Comparison of ENCODE assay signal across 9 mouse cellular contexts in the genomic region with DNA sequence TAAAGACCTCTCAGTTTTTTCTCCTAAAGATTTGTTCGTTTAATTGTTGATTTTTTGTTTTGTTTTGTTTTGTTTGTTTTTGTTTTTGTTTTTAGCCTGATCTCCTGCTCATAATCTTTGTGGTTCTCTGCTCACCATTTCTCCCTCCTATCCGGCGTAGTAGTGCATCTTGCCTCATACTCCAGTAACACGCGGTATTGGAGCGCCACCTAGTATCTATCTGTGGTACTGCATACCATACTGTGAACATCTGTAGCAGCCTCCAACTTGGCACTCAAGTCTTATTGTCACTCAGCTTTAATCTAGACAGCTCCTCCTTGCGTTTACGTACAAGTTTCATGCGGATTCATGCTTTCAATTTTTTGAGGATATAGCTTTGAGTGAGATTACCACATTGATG. TPM values are rescaled to one million over a fixed set of nuclear protein-coding genes. Genes with fewer than 3 reads are reported as not detected.
DNase-seq lines count a peak whose midpoint lies in the region; ATAC-seq and TF ChIP-seq lines count a peak whose summit lies in the region.
"Had no signal": no experiment of that assay in that cellular context is flagged by ENCODE, and none has a peak within 500 bp of the region (broad histone marks: within the 10 kb centered on the region; RNA-seq: fewer than 3 reads in every experiment).

No protein-coding gene starts in this region.

- H3K36me3 ChIP-seq in MEL (ENCODE audit: control insufficient read depth in 1 of 2, insufficient read depth in 2 of 2, low read length in 2 of 2) = no peaks in the 10 kb centered on the region
- H3K36me3 ChIP-seq in forebrain, embryonic 14.5 days (ENCODE audit: control insufficient read depth, insufficient read depth, low read length) = no peaks in the 10 kb centered on the region
- H3K36me3 ChIP-seq in hindbrain, embryonic 10.5 days = no peaks in the 10 kb centered on the region
- H3K36me3 ChIP-seq: limb, embryonic 15.5 days had no signal

- no peak overlapping the region for H3K27ac ChIP-seq in MEL (ENCODE audit: control insufficient read depth, low read depth, low read length)
- no peak overlapping the region for H3K27ac ChIP-seq in forebrain, embryonic 14.5 days (ENCODE audit: low read depth, low read length)
- no peak overlapping the region for H3K27ac ChIP-seq in hindbrain, embryonic 10.5 days
- H3K27ac ChIP-seq: limb, embryonic 15.5 days had no signal

- H3K9ac ChIP-seq in MEL (ENCODE audit: control insufficient read depth, low read depth, low read length, poor library complexity, severe bottlenecking) = no peak overlapping the region
- no peak overlapping the region for H3K9ac ChIP-seq in forebrain, embryonic 14.5 days (ENCODE audit: low read length)
- H3K9ac ChIP-seq: limb, embryonic 15.5 days had no signal

- H3K4me1 ChIP-seq in MEL (ENCODE audit: control insufficient read depth in 1 of 2, insufficient read depth in 2 of 2, low read length in 2 of 2) = no peaks in the 10 kb centered on the region
- H3K4me1 ChIP-seq in forebrain, embryonic 14.5 days (ENCODE audit: control insufficient read depth, insufficient read depth, low read length) = no peaks in the 10 kb centered on the region
- H3K4me1 ChIP-seq in hindbrain, embryonic 10.5 days (replicated peaks) = no peaks in the 10 kb centered on the region
- H3K4me1 ChIP-seq: limb, embryonic 15.5 days had no signal

- peak; percentile 85 to 99 (median 99) for TF ChIP-seq CTCF in MEL (IDR thresholded peaks at IDR 0.05 in 2 of 3, conservative IDR thresholded peaks at IDR 0.05 in 1 of 3; ENCODE audit: control insufficient read depth in 1 of 3, insufficient read depth in 1 of 3, low read depth in 2 of 3, low read length in 3 of 3, poor library complexity in 1 of 3, severe bottlenecking in 1 of 3)

- no peak overlapping the region for H3K4me2 ChIP-seq in forebrain, embryonic 14.5 days (ENCODE audit: low read length)
- H3K4me2 ChIP-seq: limb, embryonic 15.5 days had no signal

- DNase-seq in MEL (ENCODE audit: low read depth, low spot score) = peak; percentile 88
- peak; percentile 30 for DNase-seq in c-Kit-positive CD71-positive TER-119-negative erythroid progenitor cells, embryonic 14.5 days (ENCODE audit: low read depth)
- peak; percentile 83 for DNase-seq in forebrain, embryonic 14.5 days (ENCODE audit: low spot score)
- peak; percentile 55 for DNase-seq in hindbrain, embryonic 10.5 days (ENCODE audit: low spot score)
- DNase-seq in layer of hippocampus, adult 9-10 months (ENCODE audit: low spot score) = peak; percentile 57
- DNase-seq in lung, postnatal 10 days = peak; percentile 78
- DNase-seq in retina, adult 2 months (ENCODE audit: low read depth, low spot score) = peak; percentile 32
- peak; percentile 35 for DNase-seq in urinary bladder, postnatal 25 days (ENCODE audit: low spot score)

- peak; percentile 93 for ATAC-seq in forebrain, embryonic 14.5 days

- 24% methylated on average over 9 of the region's 9 CpGs for WGBS in forebrain, embryonic 14.5 days
- 17% methylated on average over 9 of the region's 9 CpGs for WGBS in hindbrain, embryonic 10.5 days

- H3K9me3 ChIP-seq in MEL (replicated peaks; ENCODE audit: insufficient read depth, low read length) = no peaks in the 10 kb centered on the region
- no peaks in the 10 kb centered on the region for H3K9me3 ChIP-seq in forebrain, embryonic 14.5 days (replicated peaks; ENCODE audit: control insufficient read depth, low read length)
- no peaks in the 10 kb centered on the region for H3K9me3 ChIP-seq in hindbrain, embryonic 10.5 days
- H3K9me3 ChIP-seq: limb, embryonic 15.5 days had no signal

- H3K79me2 ChIP-seq in MEL (ENCODE audit: control insufficient read depth, insufficient read depth, low read length, poor library complexity) = no peaks in the 10 kb centered on the region

- no peak for TF ChIP-seq POLR2A in MEL (IDR thresholded peaks at IDR 0.05; ENCODE audit: control insufficient read depth in 1 of 2, insufficient read depth in 1 of 2, low read depth in 1 of 2, low read length in 2 of 2, poor library complexity in 1 of 2)

- no peak; the same call in none of the 2 replicates for TF ChIP-seq RAD21 in MEL (IDR thresholded peaks at IDR 0.05; ENCODE audit: low read depth, low read length)

- H3K4me3 ChIP-seq in MEL (ENCODE audit: control insufficient read depth in 1 of 2, insufficient read depth in 1 of 2, low read depth in 2 of 2, low read length in 2 of 2) = no peak overlapping the region
- H3K4me3 ChIP-seq in forebrain, embryonic 14.5 days (ENCODE audit: low read depth, low read length) = no peak overlapping the region
- no peak overlapping the region for H3K4me3 ChIP-seq in hindbrain, embryonic 10.5 days
- H3K4me3 ChIP-seq: limb, embryonic 15.5 days had no signal

- TF ChIP-seq EP300 in MEL (IDR thresholded peaks at IDR 0.05; ENCODE audit: low read depth in 1 of 2, low read length in 2 of 2) = no peak

- H3K27me3 ChIP-seq in MEL (ENCODE audit: control insufficient read depth in 1 of 2, insufficient read depth in 2 of 2, low read length in 2 of 2) = peaks cover 0 to 2% of the 10 kb centered on the region in 2 experiments; a peak in 3 of 4 replicates
- H3K27me3 ChIP-seq in forebrain, embryonic 14.5 days (replicated peaks; ENCODE audit: control insufficient read depth, insufficient read depth, low read length) = no peaks in the 10 kb centered on the region
- no peaks in the 10 kb centered on the region; the same call in 1 of the 2 replicates for H3K27me3 ChIP-seq in hindbrain, embryonic 10.5 days (ENCODE audit: insufficient read depth, poor library complexity, severe bottlenecking)
- H3K27me3 ChIP-seq: limb, embryonic 15.5 days had no signal

TF ChIP-seq in MEL, 35 proteins besides CTCF, POLR2A, EP300 and RAD21:
- 0 out of 2 replicates have a peak, but pooled peaks have one; percentile 62 for TF ChIP-seq MAX (IDR thresholded peaks at IDR 0.05; ENCODE audit: low read length)
- TF ChIP-seq MYC (IDR thresholded peaks at IDR 0.05; ENCODE audit: low read depth, low read length) = peak; percentile 59; the same call in 1 of the 2 replicates
- peak; percentile 56; the same call in 1 of the 2 replicates for TF ChIP-seq SIN3A (IDR thresholded peaks at IDR 0.05; ENCODE audit: low read length)
- no peak for TF ChIP-seq E2F4 (IDR thresholded peaks at IDR 0.05; ENCODE audit: borderline replicate concordance, low read depth, low read length)
- TF ChIP-seq ZC3H11A (IDR thresholded peaks at IDR 0.05; ENCODE audit: low read depth, low read length) = peak; percentile 99
- peak; percentile 100 for TF ChIP-seq SMC3 (IDR thresholded peaks at IDR 0.05; ENCODE audit: low read depth, low read length)
- TF ChIP-seq ETS1 (IDR thresholded peaks at IDR 0.05; ENCODE audit: low read depth, low read length) = no peak
- TF ChIP-seq JUND (IDR thresholded peaks at IDR 0.05; ENCODE audit: low read depth, low read length) = peak; percentile 65; the same call in 1 of the 2 replicates

RNA-seq across cellular contexts. Expression of gene Sytl4, which starts 37.4 kb away (rescaled TPM):
- 0.13 and 0.19 TPM in 2 replicates for total RNA-seq in MEL (2012; rRNA removed)
- under 1 TPM in 1 of 2 experiments, not detected in 1; 0.06 TPM for polyA plus RNA-seq in MEL (2012; ENCODE audit: insufficient read depth in 1 of 2, insufficient read length in 2 of 2, low read depth in 1 of 2, low replicate concordance in 2 of 2, missing spikeins in 1 of 2)
- 0.53 and 0.58 TPM in 2 replicates for polyA plus RNA-seq in forebrain, embryonic 14.5 days (2014; fragmentation: Nextera tagmentation; extraction: Ambion mirVana)
- polyA plus RNA-seq in hindbrain, embryonic 10.5 days (2016; fragmentation: Nextera tagmentation; extraction: Ambion mirVana) = 0.99 and 1.2 TPM in 2 replicates

RNA-seq across cellular contexts. Expression of gene Cstf2, which starts 40.0 kb away (rescaled TPM):
- total RNA-seq in MEL (2012; rRNA removed) = 180 and 183 TPM in 2 replicates
- polyA plus RNA-seq in MEL (2012; ENCODE audit: insufficient read depth in 1 of 2, insufficient read length in 2 of 2, low read depth in 1 of 2, low replicate concordance in 2 of 2, missing spikeins in 1 of 2) = 100 to 1,000 TPM; 354 to 890 TPM
- 62.5 and 74.9 TPM in 2 replicates for polyA plus RNA-seq in forebrain, embryonic 14.5 days (2014; fragmentation: Nextera tagmentation; extraction: Ambion mirVana)
- polyA plus RNA-seq in hindbrain, embryonic 10.5 days (2016; fragmentation: Nextera tagmentation; extraction: Ambion mirVana) = 53.4 and 60.0 TPM in 2 replicates

Comparison
In these comparisons a context has a peak if more than half of its experiments do, and no peak if none do; other contexts are left out.
1. DNase-seq: peak in every context shown above with its lines; median percentile 88 in MEL; 83 in forebrain, embryonic 14.5 days; 78 in lung, postnatal 10 days; 57 in layer of hippocampus, adult 9-10 months; 55 in hindbrain, embryonic 10.5 days; 35 in urinary bladder, postnatal 25 days; 32 in retina, adult 2 months; 30 in c-Kit-positive CD71-positive TER-119-negative erythroid progenitor cells, embryonic 14.5 days.